Mouse (Mus musculus): ENCODE data around the gene Bmpr1b. TPM values are rescaled to one million over a fixed set of nuclear protein-coding genes. Genes with fewer than 3 reads are reported as not detected.

Gene Bmpr1b
- total and polyA plus RNA-seq, 3 experiments = 0.04 TPM; not detected in 1

- Histone ChIP-seq H3K9me3 (replicated peaks; ENCODE audit: low read length) (no peaks in the 10 kb centered on the region), H3K4me3 (replicated peaks in 1 of 3; ENCODE audit: low read depth in 2 of 3, low read length in 2 of 3, poor library complexity in 1 of 3) (no peak overlapping the region), H3K4me2 (ENCODE audit: insufficient read depth, low read depth, poor library complexity, severe bottlenecking) (no peak overlapping the region), H3K27me3 (replicated peaks) (no peaks in the 10 kb centered on the region), H3K36me3 (replicated peaks in 1 of 2; ENCODE audit: control insufficient read depth in 1 of 2, insufficient read depth in 1 of 2, low read length in 1 of 2) (no peaks in the 10 kb centered on the region), H3K79me2 (replicated peaks; ENCODE audit: control insufficient read depth, extremely low read depth, insufficient read depth, poor library complexity, severe bottlenecking) (no peaks in the 10 kb centered on the region), H3K27ac (ENCODE audit: insufficient read depth, low read depth) (no peak overlapping the region), H3K4me1 (ENCODE audit: control insufficient read depth in 1 of 2, insufficient read depth in 2 of 2) (no peaks in the 10 kb centered on the region), H3K9ac (ENCODE audit: insufficient read depth, low read depth) (no peak overlapping the region)
- dilution Hi-C loops (cut with MboI; ENCODE audit: extremely low pct_ligation_motif_present, extremely low pct_unique_long_range_greater_than_20kb, low sequenced_read_pairs) = no loop called here
- in situ Hi-C loops (cut with MboI; ENCODE audit: low pct_ligation_motif_present, low pct_unique_long_range_greater_than_20kb, low sequenced_read_pairs) = no loop called here
- no peak for DNase-seq (ENCODE audit: extremely low read depth)
- no peak for TF ChIP-seq ETS1 (conservative IDR thresholded peaks at IDR 0.05; ENCODE audit: low read depth, low read length)
- TF ChIP-seq MAX (IDR thresholded peaks at IDR 0.05; ENCODE audit: low read length) = no peak
- no peak for TF ChIP-seq MXI1 (IDR thresholded peaks at IDR 0.05; ENCODE audit: low read depth, low read length)
- TF ChIP-seq UBTF (IDR thresholded peaks at IDR 0.05; ENCODE audit: low read depth, low read length) = no peak
- no peak for TF ChIP-seq NRF1 (IDR thresholded peaks at IDR 0.05; ENCODE audit: low read depth, low read length)
- TF ChIP-seq NELFE (IDR thresholded peaks at IDR 0.05; ENCODE audit: low read depth, low read length) = no peak
- no peak for TF ChIP-seq POLR2AphosphoS2 (IDR thresholded peaks at IDR 0.05; ENCODE audit: low read depth, low read length)
- TF ChIP-seq JUND (conservative IDR thresholded peaks at IDR 0.05; ENCODE audit: low read depth, low read length) = no peak
- TF ChIP-seq MAFK (IDR thresholded peaks at IDR 0.05; ENCODE audit: insufficient replicate concordance, low read length) = no peak
- no peak for TF ChIP-seq POLR2A (IDR thresholded peaks at IDR 0.05; ENCODE audit: low read depth, low read length)
- no peak for TF ChIP-seq RAD21 (IDR thresholded peaks at IDR 0.05; ENCODE audit: low read depth, low read length)
- no peak for TF ChIP-seq MEF2A (IDR thresholded peaks at IDR 0.05; ENCODE audit: borderline replicate concordance, low read depth, low read length)
- TF ChIP-seq MYC (IDR thresholded peaks at IDR 0.05; ENCODE audit: low read depth, low read length) = no peak
- TF ChIP-seq BHLHE40 (IDR thresholded peaks at IDR 0.05; ENCODE audit: low read depth, low read length) = no peak
- no peak for TF ChIP-seq CHD2 (IDR thresholded peaks at IDR 0.05; ENCODE audit: low read length)
- no peak for TF ChIP-seq CTCF (conservative IDR thresholded peaks at IDR 0.05 in 1 of 2, IDR thresholded peaks at IDR 0.05 in 1 of 2; ENCODE audit: low read depth in 2 of 2, low read length in 2 of 2)
- no peak for TF ChIP-seq JUN (IDR thresholded peaks at IDR 0.05; ENCODE audit: insufficient read depth, low read depth, low read length)
Measured at GRCm38 (mm10) chr3:141814776-141815175, 354.4 kb downstream of the Bmpr1b start.

DNA sequence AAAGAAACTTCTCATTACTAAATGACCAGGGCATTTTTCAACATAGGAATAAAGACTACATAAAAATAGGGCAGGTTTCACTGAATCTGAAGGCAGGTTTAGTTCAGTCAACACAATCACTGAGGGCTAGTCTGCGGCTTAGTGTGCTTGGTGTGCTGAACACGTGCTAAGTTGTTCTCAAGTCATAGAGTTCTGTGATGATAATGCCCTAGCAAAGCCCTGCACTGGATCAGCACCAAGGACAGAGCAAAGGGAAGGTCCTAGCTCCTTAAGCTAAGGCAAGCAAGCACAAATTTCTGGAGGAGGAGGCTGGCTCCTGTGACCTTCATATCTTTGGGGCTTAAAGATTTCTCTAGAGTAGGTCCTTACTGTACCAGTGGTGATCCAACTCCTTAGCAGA, 357.9 kb downstream of the Bmpr1b start:
- TF ChIP-seq JUN (IDR thresholded peaks at IDR 0.05; ENCODE audit: insufficient read depth, low read depth, low read length) = no peak
- TF ChIP-seq JUND (conservative IDR thresholded peaks at IDR 0.05; ENCODE audit: low read depth, low read length) = no peak
- TF ChIP-seq KAT2A (IDR thresholded peaks at IDR 0.05; ENCODE audit: insufficient replicate concordance, low read length) = no peak
- TF ChIP-seq POLR2A (IDR thresholded peaks at IDR 0.05; ENCODE audit: low read depth, low read length) = no peak
- no peak for TF ChIP-seq UBTF (IDR thresholded peaks at IDR 0.05; ENCODE audit: low read depth, low read length)
- TF ChIP-seq ZKSCAN1 (IDR thresholded peaks at IDR 0.05; ENCODE audit: borderline replicate concordance, low read depth, low read length) = no peak
- no peak for TF ChIP-seq BHLHE40 (IDR thresholded peaks at IDR 0.05; ENCODE audit: low read depth, low read length)
- TF ChIP-seq GABPA (IDR thresholded peaks at IDR 0.05; ENCODE audit: insufficient replicate concordance, low read depth, low read length) = no peak
- TF ChIP-seq ELF1 (IDR thresholded peaks at IDR 0.05; ENCODE audit: low read depth, low read length) = no peak
- TF ChIP-seq USF1 (IDR thresholded peaks at IDR 0.05; ENCODE audit: low read depth, low read length) = no peak
- no peak for TF ChIP-seq E2F4 (IDR thresholded peaks at IDR 0.05; ENCODE audit: insufficient replicate concordance, low read depth, low read length)
- TF ChIP-seq MYC (IDR thresholded peaks at IDR 0.05; ENCODE audit: low read depth, low read length) = no peak
- H3K9ac ChIP-seq (ENCODE audit: insufficient read depth, low read depth) = no peak overlapping the region
- H3K4me2 ChIP-seq (ENCODE audit: insufficient read depth, low read depth, poor library complexity, severe bottlenecking) = no peak overlapping the region
- dilution Hi-C loops (cut with MboI; ENCODE audit: extremely low pct_ligation_motif_present, extremely low pct_unique_long_range_greater_than_20kb, low sequenced_read_pairs) = no loop called here
- H3K9me3 ChIP-seq (replicated peaks; ENCODE audit: low read length) = no peaks in the 10 kb centered on the region
- peak; percentile 56 for DNase-seq (ENCODE audit: extremely low read depth)
- no peak overlapping the region for H3K27ac ChIP-seq (ENCODE audit: insufficient read depth, low read depth)
- no peaks in the 10 kb centered on the region for H3K27me3 ChIP-seq (replicated peaks)
- H3K79me2 ChIP-seq (replicated peaks; ENCODE audit: control insufficient read depth, extremely low read depth, insufficient read depth, poor library complexity, severe bottlenecking) = no peaks in the 10 kb centered on the region
- H3K4me1 ChIP-seq (ENCODE audit: control insufficient read depth in 1 of 2, insufficient read depth in 2 of 2) = no peaks in the 10 kb centered on the region
- H3K36me3 ChIP-seq (replicated peaks in 1 of 2; ENCODE audit: control insufficient read depth in 1 of 2, insufficient read depth in 1 of 2, low read length in 1 of 2) = no peaks in the 10 kb centered on the region
- H3K4me3 ChIP-seq (replicated peaks in 1 of 3; ENCODE audit: low read depth in 2 of 3, low read length in 2 of 3, poor library complexity in 1 of 3) = no peak overlapping the region
- in situ Hi-C loops (cut with MboI; ENCODE audit: low pct_ligation_motif_present, low pct_unique_long_range_greater_than_20kb, low sequenced_read_pairs) = no loop called here

Data from CH12.LX (cell line).